Mouse (Mus musculus) forebrain, embryonic 16.5 days (tissue): ENCODE measurements at regions not wholly inside any gene's neighbourhood (a gene's known extent, or its start where the extent isn't known, plus 50 kb on each side); places are given as distances from the start of the nearest gene placed in this dataset.

Experiments
- ATAC-seq: fragments of 200-750 bp; cut with Nextera tagmentation; 2 replicates; pipeline ENCODE4 v1.8.0; 2017; ENCODE audit warnings: mild to moderate bottlenecking, moderate library complexity
- H3K27ac ChIP-seq: fragments of 300-500 bp; sonication (generic); 2 replicates; pipeline ENCODE4 v1.5.1; 2014; ENCODE audit warnings: low read length, control low read depth
- H3K27me3 ChIP-seq: fragments of 300-500 bp; sonication (generic); replicated peaks from 2 replicates; pipeline ENCODE4 v1.6.1; 2014; ENCODE audit warnings: low read length; ENCODE audit not compliant: control insufficient read depth, insufficient read depth
- H3K36me3 ChIP-seq: fragments of 300-500 bp; sonication (generic); 2 replicates; pipeline ENCODE4 v1.6.1; 2014; ENCODE audit not compliant: control insufficient read depth, insufficient read depth
- H3K4me1 ChIP-seq: fragments of 300-500 bp; sonication (generic); replicated peaks from 2 replicates; pipeline ENCODE4 v1.6.1; 2014; ENCODE audit warnings: low read length; ENCODE audit not compliant: control insufficient read depth, insufficient read depth
- H3K4me2 ChIP-seq: fragments of 300-500 bp; sonication (generic); 2 replicates; pipeline ENCODE4 v1.6.1; 2014; ENCODE audit warnings: mild to moderate bottlenecking, low read length, control low read depth
- H3K4me3 ChIP-seq: fragments of 300-500 bp; sonication (generic); replicated peaks from 2 replicates; pipeline ENCODE4 v1.5.1; 2014; ENCODE audit warnings: mild to moderate bottlenecking, low read length, control low read depth
- H3K9ac ChIP-seq: fragments of 300-500 bp; sonication (generic); replicated peaks from 2 replicates; pipeline ENCODE4 v1.6.1; 2014; ENCODE audit warnings: low read depth, low read length, control low read depth
- H3K9me3 ChIP-seq: fragments of 300-500 bp; sonication (generic); 2 replicates; pipeline ENCODE4 v1.6.1; 2016; ENCODE audit warnings: low read length; ENCODE audit not compliant: control insufficient read depth
- WGBS: fragments of 180-500 bp; shearing (Covaris S2); extraction: QIAGEN DNeasy Blood & Tissue Kit; methylation state at CpG from one replicate; pipeline ENCODE4 v1.1.7; 2014; 5-methylcytosine and 5-hydroxymethylcytosine counted together

DNA sequence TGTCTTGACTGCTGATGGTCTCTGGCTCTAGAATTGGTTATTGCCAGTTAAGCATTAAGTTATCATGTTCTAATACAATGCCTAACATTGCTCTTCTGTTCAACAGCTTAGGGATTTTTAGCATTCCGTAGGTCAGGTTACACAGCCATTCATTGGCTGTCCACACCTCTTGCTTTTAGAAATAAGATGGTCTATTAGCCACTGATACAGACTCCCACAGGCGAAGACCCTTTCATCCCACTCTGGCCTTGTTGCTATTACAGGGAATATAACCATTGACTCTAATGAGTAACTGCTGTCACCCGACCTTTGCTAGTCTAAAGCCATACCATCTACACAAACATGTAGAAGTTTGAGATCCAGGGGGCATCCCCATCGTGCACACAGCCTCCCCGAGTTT lies 191.6 kb downstream of the Papss1 start:
- Histone ChIP-seq H3K36me3 (no peaks in the 10 kb centered on the region), H3K4me3 (no peak overlapping the region), H3K4me2 (no peak overlapping the region), H3K9ac (no peak overlapping the region), H3K9me3 (no peaks in the 10 kb centered on the region), H3K27ac (no peak overlapping the region), H3K4me1 (no peaks in the 10 kb centered on the region), H3K27me3 (no peaks in the 10 kb centered on the region)
- 83% methylated on average over 5 of the region's 5 CpGs for WGBS
- no peak for ATAC-seq

GRCm38 (mm10) chr3:131769976-131770375 lies 205.4 kb downstream of the Papss1 start:
- Histone ChIP-seq H3K27ac (no peak overlapping the region), H3K4me1 (no peaks in the 10 kb centered on the region), H3K27me3 (no peaks in the 10 kb centered on the region), H3K36me3 (no peaks in the 10 kb centered on the region), H3K9me3 (no peaks in the 10 kb centered on the region), H3K9ac (no peak overlapping the region), H3K4me2 (no peak overlapping the region), H3K4me3 (no peak overlapping the region)
- no peak for ATAC-seq
- 67% methylated on average over 1 of the region's 1 CpGs for WGBS

GRCm38 (mm10) chr3:131770486-131770885 lies 205.9 kb downstream of the Papss1 start:
- WGBS, result 94% methylated on average over 1 of the region's 1 CpGs
- H3K27me3 ChIP-seq, result no peaks in the 10 kb centered on the region
- H3K4me1 ChIP-seq, result no peaks in the 10 kb centered on the region
- no peak overlapping the region for H3K27ac ChIP-seq
- ATAC-seq, result no peak
- H3K36me3 ChIP-seq, result no peaks in the 10 kb centered on the region
- no peaks in the 10 kb centered on the region for H3K9me3 ChIP-seq
- no peak overlapping the region for H3K4me3 ChIP-seq
- H3K9ac ChIP-seq, result no peak overlapping the region
- H3K4me2 ChIP-seq, result no peak overlapping the region

DNA sequence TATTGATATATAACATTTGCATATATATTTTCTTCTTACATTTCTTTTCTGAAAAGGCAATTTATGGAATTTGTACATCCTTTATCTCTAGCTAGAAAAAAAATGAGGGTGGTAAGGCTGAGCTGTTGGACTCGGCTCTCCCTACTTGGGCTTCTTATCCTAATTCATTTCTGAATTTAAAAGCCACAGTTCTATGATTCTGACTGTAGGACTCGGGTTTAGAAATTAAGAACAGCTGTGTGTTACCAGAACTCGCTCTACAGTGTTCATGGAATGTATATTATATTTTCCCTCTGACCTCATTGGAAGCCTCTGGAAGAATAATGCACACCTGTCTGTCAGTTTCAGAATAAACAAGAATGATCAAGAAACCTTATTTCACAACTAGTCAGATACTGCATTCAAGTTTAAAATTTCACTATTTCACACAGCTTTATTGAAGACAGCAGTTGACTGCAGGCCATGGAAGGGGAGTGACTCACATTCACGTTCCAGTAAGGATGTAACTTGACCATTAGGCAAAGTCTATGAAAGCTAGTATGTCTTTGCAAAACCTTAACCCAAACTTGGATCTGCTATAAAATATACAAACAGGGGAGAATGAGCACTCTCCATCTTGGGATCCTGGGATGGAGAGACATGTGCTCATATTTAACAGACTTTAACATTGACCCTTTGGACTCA lies 207.4 kb downstream of the Papss1 start:
- Histone ChIP-seq H3K9me3 (no peaks in the 10 kb centered on the region), H3K4me2 (no peak overlapping the region), H3K9ac (no peak overlapping the region), H3K36me3 (no peaks in the 10 kb centered on the region), H3K4me1 (no peaks in the 10 kb centered on the region), H3K27me3 (no peaks in the 10 kb centered on the region), H3K4me3 (no peak overlapping the region), H3K27ac (no peak overlapping the region)
- 84% methylated on average over 4 of the region's 4 CpGs for WGBS
- no peak for ATAC-seq

- H3K36me3 ChIP-seq, result no peaks in the 10 kb centered on the region
- no peak overlapping the region for H3K4me3 ChIP-seq
- no peak overlapping the region for H3K9ac ChIP-seq
- no peak overlapping the region for H3K27ac ChIP-seq
- no peak overlapping the region for H3K4me2 ChIP-seq
- no peaks in the 10 kb centered on the region for H3K27me3 ChIP-seq
- 64% methylated on average over 5 of the region's 5 CpGs for WGBS
- no peaks in the 10 kb centered on the region for H3K4me1 ChIP-seq
- ATAC-seq, result no peak
- no peaks in the 10 kb centered on the region for H3K9me3 ChIP-seq
Observed at GRCm38 (mm10) chr3:131772593-131772992, 208.0 kb downstream of the Papss1 start.

DNA sequence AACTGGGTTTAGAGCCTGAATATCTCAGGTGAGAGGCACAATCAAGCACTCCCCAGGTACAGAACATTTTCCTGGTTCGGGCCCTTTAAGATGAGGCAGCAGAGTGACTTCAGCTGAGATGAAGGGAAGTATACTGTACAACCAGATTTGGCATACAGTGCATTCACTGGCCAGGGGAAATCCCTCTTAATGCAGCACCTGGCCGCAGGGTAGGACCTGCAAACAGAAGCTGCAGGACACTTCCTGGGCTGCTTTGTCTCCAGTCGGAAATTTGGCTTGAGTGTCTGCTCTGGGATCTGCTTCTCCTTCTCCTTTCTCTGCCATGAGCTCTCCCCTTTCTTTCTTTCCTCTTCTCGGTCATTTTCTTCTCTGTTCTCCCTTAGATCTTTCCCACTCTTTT lies 210.9 kb downstream of the Papss1 start:
- no peaks in the 10 kb centered on the region for H3K9me3 ChIP-seq
- H3K27me3 ChIP-seq, result no peaks in the 10 kb centered on the region
- H3K27ac ChIP-seq, result no peak overlapping the region
- H3K4me1 ChIP-seq, result no peaks in the 10 kb centered on the region
- H3K36me3 ChIP-seq, result no peaks in the 10 kb centered on the region
- ATAC-seq, result no peak
- H3K9ac ChIP-seq, result no peak overlapping the region
- WGBS, result 82% methylated on average over 4 of the region's 4 CpGs
- H3K4me3 ChIP-seq, result no peak overlapping the region
- H3K4me2 ChIP-seq, result no peak overlapping the region

DNA sequence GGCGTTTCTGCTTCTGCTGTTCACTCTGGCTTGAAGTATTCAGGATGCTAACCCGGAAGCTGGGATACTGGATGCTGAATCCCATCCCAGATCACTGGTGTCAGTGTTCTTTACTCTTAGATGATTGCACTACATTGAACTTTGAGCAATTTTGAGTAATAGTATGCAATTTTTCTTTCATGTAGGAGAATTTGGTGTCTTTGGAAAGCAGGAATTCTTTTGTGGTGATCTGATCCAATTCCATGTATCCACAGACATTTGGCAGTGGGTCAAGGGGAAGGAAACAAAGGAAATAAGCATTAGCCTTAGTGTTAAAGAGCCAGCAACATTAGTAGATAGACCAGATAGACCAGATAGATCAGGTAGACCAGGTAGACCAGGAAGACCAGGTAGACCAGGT lies 212.1 kb downstream of the Papss1 start:
- 90% methylated on average over 2 of the region's 2 CpGs for WGBS
- H3K4me2 ChIP-seq, result no peak overlapping the region
- H3K27ac ChIP-seq, result no peak overlapping the region
- no peak overlapping the region for H3K4me3 ChIP-seq
- H3K9me3 ChIP-seq, result no peaks in the 10 kb centered on the region
- no peaks in the 10 kb centered on the region for H3K36me3 ChIP-seq
- H3K9ac ChIP-seq, result no peak overlapping the region
- ATAC-seq, result no peak
- no peaks in the 10 kb centered on the region for H3K27me3 ChIP-seq
- no peaks in the 10 kb centered on the region for H3K4me1 ChIP-seq

DNA sequence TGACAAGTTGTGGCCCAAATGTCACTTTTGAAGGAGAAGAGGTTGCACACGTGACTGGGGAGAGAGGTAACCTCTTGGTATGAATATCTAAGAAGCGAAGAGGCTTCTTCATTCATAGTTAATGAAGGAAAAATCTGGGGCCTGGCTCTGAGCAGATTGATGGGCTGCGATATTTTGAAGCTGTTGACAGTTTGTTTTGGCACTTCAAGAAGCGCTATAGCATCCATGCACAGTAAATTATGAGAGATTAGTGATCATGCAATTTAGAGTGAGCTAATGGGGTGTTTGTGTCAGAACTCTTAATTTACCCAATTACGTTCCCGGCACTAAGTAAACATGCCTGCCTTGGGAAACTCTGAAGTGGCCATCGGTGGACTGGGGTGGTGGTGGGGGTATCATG lies 215.2 kb downstream of the Papss1 start:
- Histone ChIP-seq H3K27ac (no peak overlapping the region), H3K27me3 (no peaks in the 10 kb centered on the region), H3K4me1 (no peaks in the 10 kb centered on the region), H3K9ac (no peak overlapping the region), H3K9me3 (no peaks in the 10 kb centered on the region), H3K4me2 (no peak overlapping the region), H3K36me3 (no peaks in the 10 kb centered on the region), H3K4me3 (no peak overlapping the region)
- ATAC-seq, result peak; percentile 64; the same call in 1 of the 2 replicates
- WGBS, result 43% methylated on average over 7 of the region's 7 CpGs

- no peaks in the 10 kb centered on the region for H3K4me1 ChIP-seq
- H3K27ac ChIP-seq, result no peak overlapping the region
- H3K27me3 ChIP-seq, result no peaks in the 10 kb centered on the region
- no peaks in the 10 kb centered on the region for H3K36me3 ChIP-seq
- H3K9me3 ChIP-seq, result no peaks in the 10 kb centered on the region
- H3K4me3 ChIP-seq, result no peak overlapping the region
- ATAC-seq, result no peak
- 68% methylated on average over 3 of the region's 3 CpGs for WGBS
- no peak overlapping the region for H3K4me2 ChIP-seq
- no peak overlapping the region for H3K9ac ChIP-seq
Observed at GRCm38 (mm10) chr3:131785524-131785923, 221.0 kb downstream of the Papss1 start.

- Histone ChIP-seq H3K9ac (no peak overlapping the region), H3K4me2 (no peak overlapping the region), H3K27ac (no peak overlapping the region), H3K36me3 (no peaks in the 10 kb centered on the region), H3K4me3 (no peak overlapping the region), H3K4me1 (no peaks in the 10 kb centered on the region), H3K27me3 (no peaks in the 10 kb centered on the region), H3K9me3 (no peaks in the 10 kb centered on the region)
- 86% methylated on average over 1 of the region's 2 CpGs for whole genome bisulfite sequencing
- ATAC-seq, result no peak
Observed at GRCm38 (mm10) chr3:131788321-131788720, 223.8 kb downstream of the Papss1 start.
